Mouse (Mus musculus) hindbrain, embryonic 10.5 days (tissue): Measurements from ENCODE around the gene Alox12. TPM values are rescaled to one million over a fixed set of nuclear protein-coding genes. Genes with fewer than 3 reads are reported as not detected.

Source experiments
- DNase-seq: peaks from one replicate; pipeline ENCODE4 v3.0.0-alpha.2; 2017; ENCODE audit warnings: low spot score
- H3K27ac ChIP-seq: fragments of 300-500 bp; sonication (generic); 2 replicates; pipeline ENCODE4 v1.5.1; 2016; ENCODE audit warnings: mild to moderate bottlenecking, moderate library complexity
- H3K27me3 ChIP-seq: fragments of 300-500 bp; sonication (generic); 2 replicates; pipeline ENCODE4 v1.6.1; 2016; ENCODE audit warnings: mild to moderate bottlenecking; ENCODE audit not compliant: poor library complexity, insufficient read depth, severe bottlenecking
- H3K36me3 ChIP-seq: fragments of 300-500 bp; sonication (generic); 2 replicates; pipeline ENCODE4 v1.6.1; 2016; ENCODE audit warnings: mild to moderate bottlenecking, moderate library complexity
- H3K4me1 ChIP-seq: fragments of 300-500 bp; sonication (generic); replicated peaks from 2 replicates; pipeline ENCODE4 v1.6.1; 2016; ENCODE audit warnings: mild to moderate bottlenecking
- H3K4me3 ChIP-seq: fragments of 300-500 bp; sonication (generic); 2 replicates; pipeline ENCODE4 v1.5.1; 2016; ENCODE audit warnings: mild to moderate bottlenecking, moderate library complexity
- H3K9me3 ChIP-seq: fragments of 300-500 bp; sonication (generic); 2 replicates; pipeline ENCODE4 v1.6.1; 2016; ENCODE audit warnings: mild to moderate bottlenecking, moderate library complexity
- WGBS: fragments of 180-500 bp; shearing (Covaris S2); methylation state at CpG from one replicate; pipeline ENCODE4 v1.1.7; 2016; 5-methylcytosine and 5-hydroxymethylcytosine counted together
- polyA plus RNA-seq: library from polyadenylated mRNA; unstranded; fragments of >200 nt; fragmentation: Nextera tagmentation; extraction: Ambion mirVana; gene quantifications from 2 replicates; pipeline ENCODE4 v1.2.1, GENCODE M21; 2016

Gene Alox12
- 2.4 and 3.7 TPM in 2 replicates for polyA plus RNA-seq

DNA sequence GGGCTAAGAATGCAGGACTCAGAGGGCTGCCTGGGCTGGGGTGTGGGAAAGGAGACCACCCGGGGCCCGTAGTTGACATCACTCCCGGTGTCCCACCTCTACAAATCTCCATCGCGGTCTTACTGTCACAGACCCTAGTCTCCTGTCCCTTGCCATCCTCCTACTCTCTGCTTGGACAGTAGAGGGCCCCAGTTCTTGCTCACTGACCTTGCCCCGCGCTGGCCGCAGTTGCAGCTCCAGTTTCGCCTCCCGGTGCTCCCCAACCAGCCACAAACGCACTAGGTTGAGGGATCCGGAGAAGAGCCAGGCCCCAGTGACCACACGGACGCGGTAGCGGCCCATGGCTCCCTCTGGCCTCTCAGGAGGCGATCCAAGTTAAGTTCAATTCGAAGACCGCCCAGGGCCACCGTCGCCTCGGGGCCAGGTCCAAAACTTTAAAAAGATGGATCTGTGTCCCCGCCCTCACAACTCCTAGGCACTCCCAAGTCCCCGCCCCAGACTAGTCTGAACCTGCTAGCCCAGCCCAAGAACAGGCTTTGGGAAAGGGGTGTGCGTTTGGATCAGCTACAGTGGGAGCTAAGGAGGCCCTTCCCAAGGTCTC, at the start of gene Alox12:
Gene Alox12 (minus strand): TSS at position 423 of the 601 bp plus-strand sequence.
- Histone ChIP-seq H3K36me3 (no peaks in the 10 kb centered on the region), H3K9me3 (no peaks in the 10 kb centered on the region), H3K27ac (peak within 1 kb of the TSS; percentile 66; the same call in 1 of the 2 replicates), H3K27me3 (peaks cover 67% of the 10 kb centered on the region), H3K4me1 (peaks cover 15% of the 10 kb centered on the region), H3K4me3 (peak within 1 kb of the TSS; percentile 46)
- DNase-seq: peak; percentile 65
- 1% methylated on average over 25 of the region's 25 CpGs for WGBS

DNA sequence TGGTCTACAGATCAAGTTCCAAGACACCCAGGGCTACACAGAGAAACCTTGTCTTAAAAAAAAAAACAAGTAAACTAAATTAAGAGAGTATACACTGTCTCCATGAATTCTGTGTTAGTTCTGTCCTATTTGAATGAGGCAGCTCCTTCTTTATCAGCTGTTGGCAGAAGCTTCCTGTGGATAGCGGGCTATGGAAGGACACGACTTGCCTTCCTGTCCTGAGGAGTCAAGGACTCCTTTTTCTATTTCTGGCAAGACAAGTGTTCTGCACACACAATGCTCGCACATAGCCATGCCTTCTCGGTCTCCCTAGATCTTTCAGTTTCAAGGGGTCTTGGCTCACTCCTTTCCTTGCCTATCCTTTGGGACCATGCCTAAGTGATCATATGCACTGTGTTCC, 47.1 kb upstream of the Alox12 start:
- Histone ChIP-seq H3K27me3 (no peaks in the 10 kb centered on the region), H3K4me1 (no peaks in the 10 kb centered on the region), H3K4me3 (no peak overlapping the region), H3K36me3 (no peaks in the 10 kb centered on the region), H3K9me3 (peaks cover 10% of the 10 kb centered on the region), H3K27ac (no peak overlapping the region)
- WGBS: 83% methylated on average over 4 of the region's 4 CpGs
- DNase-seq: no peak

- Histone ChIP-seq H3K27me3 (no peaks in the 10 kb centered on the region), H3K4me1 (no peaks in the 10 kb centered on the region), H3K9me3 (peaks cover 6% of the 10 kb centered on the region), H3K36me3 (no peaks in the 10 kb centered on the region), H3K27ac (no peak overlapping the region), H3K4me3 (no peak overlapping the region)
- no peak for DNase-seq
- WGBS: 63% methylated on average over 12 of the region's 12 CpGs
Measured at GRCm38 (mm10) chr11:70297836-70298454, 42.8 kb upstream of the Alox12 start.

DNA sequence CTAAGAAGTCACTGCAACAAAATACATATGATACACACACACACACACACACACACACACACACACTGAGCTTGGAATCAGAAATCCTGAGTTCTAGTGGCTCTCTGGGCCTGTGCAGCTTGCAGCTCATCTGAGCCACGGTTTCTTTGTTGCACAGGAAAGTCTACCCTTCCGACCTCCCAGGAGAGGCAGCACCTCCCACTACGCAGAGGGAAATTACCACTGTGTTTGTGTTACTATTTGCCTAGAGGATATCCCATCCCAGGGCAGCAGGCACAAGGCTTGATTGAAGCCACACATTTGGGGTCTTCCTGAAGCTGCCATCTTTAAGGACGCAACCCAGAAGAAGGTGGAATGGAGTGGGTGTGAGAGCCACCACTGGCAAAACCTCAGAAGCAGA, 42.3 kb upstream of the Alox12 start:
- Histone ChIP-seq H3K36me3 (no peaks in the 10 kb centered on the region), H3K4me1 (no peaks in the 10 kb centered on the region), H3K27ac (no peak overlapping the region), H3K9me3 (peaks cover 6% of the 10 kb centered on the region), H3K4me3 (no peak overlapping the region), H3K27me3 (no peaks in the 10 kb centered on the region)
- 59% methylated on average over 4 of the region's 4 CpGs for WGBS
- no peak for DNase-seq

- no peaks in the 10 kb centered on the region for H3K27me3 ChIP-seq
- H3K4me3 ChIP-seq: no peak overlapping the region
- H3K36me3 ChIP-seq: no peaks in the 10 kb centered on the region
- DNase-seq: no peak
- WGBS: 88% methylated on average over 6 of the region's 6 CpGs
- H3K4me1 ChIP-seq: peaks cover 5% of the 10 kb centered on the region
- no peak overlapping the region for H3K27ac ChIP-seq
- no peaks in the 10 kb centered on the region for H3K9me3 ChIP-seq
Measured at GRCm38 (mm10) chr11:70293881-70294280, 38.7 kb upstream of the Alox12 start.

DNA sequence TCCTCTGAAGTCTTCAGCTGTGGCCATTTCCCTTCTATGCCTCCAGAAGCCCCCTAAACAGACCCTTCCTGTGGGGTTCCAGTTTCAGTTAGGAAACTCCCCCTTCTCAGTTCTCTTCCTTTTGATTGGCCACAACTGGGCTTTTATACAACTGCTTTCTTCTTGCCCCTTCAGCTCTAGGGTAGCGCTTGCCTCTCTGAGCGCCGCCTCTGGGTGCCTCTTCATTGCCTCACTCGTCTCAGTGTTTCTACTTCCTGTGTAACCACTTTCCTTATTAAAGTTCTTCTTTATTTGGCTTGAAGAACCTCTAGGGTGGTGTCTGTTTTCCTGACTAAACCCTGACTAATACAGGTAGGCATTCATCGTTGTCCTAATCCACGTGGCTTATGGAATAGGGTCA, 36.1 kb upstream of the Alox12 start:
- H3K4me3 ChIP-seq: no peak overlapping the region
- 85% methylated on average over 6 of the region's 6 CpGs for WGBS
- H3K27ac ChIP-seq: no peak overlapping the region
- no peaks in the 10 kb centered on the region for H3K36me3 ChIP-seq
- no peak for DNase-seq
- peaks cover 5% of the 10 kb centered on the region for H3K4me1 ChIP-seq
- H3K27me3 ChIP-seq: no peaks in the 10 kb centered on the region
- H3K9me3 ChIP-seq: no peaks in the 10 kb centered on the region

GRCm38 (mm10) chr11:70289236-70289635, 34.1 kb upstream of the Alox12 start:
- WGBS: 37% methylated on average over 6 of the region's 6 CpGs
- H3K4me3 ChIP-seq: no peak overlapping the region
- H3K27ac ChIP-seq: no peak overlapping the region
- DNase-seq: no peak
- H3K9me3 ChIP-seq: no peaks in the 10 kb centered on the region
- no peaks in the 10 kb centered on the region for H3K36me3 ChIP-seq
- peaks cover 5% of the 10 kb centered on the region for H3K4me1 ChIP-seq
- H3K27me3 ChIP-seq: no peaks in the 10 kb centered on the region

DNA sequence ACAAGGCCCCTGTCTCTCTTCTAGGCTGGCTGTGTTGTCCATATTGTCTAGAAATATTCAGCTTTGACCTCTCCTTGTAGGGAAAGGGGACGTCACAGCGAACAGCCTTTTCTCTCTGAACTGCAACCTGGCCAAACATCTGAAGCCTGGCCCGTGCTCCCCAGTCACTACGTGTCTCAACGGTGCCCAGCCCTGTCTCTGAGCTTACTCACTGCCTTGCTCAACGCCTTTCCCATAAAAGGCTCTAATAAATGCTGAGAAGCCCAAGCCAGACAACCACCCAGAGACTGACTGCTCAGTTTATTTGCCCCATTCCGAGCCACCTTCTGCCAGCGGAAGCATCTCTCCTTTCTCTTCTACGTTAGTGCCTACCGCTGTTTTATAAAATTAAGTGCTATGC, 32.9 kb upstream of the Alox12 start:
- no peaks in the 10 kb centered on the region for H3K9me3 ChIP-seq
- H3K27me3 ChIP-seq: no peaks in the 10 kb centered on the region
- no peak overlapping the region for H3K27ac ChIP-seq
- peaks cover 5% of the 10 kb centered on the region for H3K4me1 ChIP-seq
- 88% methylated on average over 10 of the region's 10 CpGs for whole genome bisulfite sequencing
- H3K4me3 ChIP-seq: no peak overlapping the region
- H3K36me3 ChIP-seq: no peaks in the 10 kb centered on the region
- no peak for DNase-seq

GRCm38 (mm10) chr11:70285686-70286085, 30.5 kb upstream of the Alox12 start:
- WGBS: 86% methylated on average over 5 of the region's 5 CpGs
- no peak overlapping the region for H3K4me3 ChIP-seq
- H3K27me3 ChIP-seq: no peaks in the 10 kb centered on the region

DNA sequence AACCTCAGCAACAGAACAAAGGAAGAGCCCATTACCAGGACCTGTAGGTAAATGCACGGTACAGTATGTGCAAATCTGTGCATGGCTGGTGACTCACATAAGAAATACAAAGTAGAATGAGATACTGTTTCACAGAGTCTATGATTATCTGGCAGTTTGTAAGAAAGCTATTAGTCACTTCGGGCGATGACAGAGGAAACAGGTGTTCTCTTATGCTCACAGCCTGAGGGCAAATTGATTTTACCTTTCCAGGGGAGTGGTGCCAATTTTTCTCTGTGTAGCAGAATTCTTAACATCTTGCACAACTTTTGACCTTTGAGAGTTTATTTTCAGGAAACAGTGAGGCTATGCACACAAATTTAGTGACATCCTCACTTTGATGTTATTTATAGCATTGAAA, 29.6 kb upstream of the Alox12 start:
- WGBS: 86% methylated on average over 3 of the region's 3 CpGs
- Histone ChIP-seq H3K27ac (no peak overlapping the region), H3K36me3 (no peaks in the 10 kb centered on the region), H3K4me1 (no peaks in the 10 kb centered on the region), H3K27me3 (no peaks in the 10 kb centered on the region), H3K9me3 (no peaks in the 10 kb centered on the region), H3K4me3 (no peak overlapping the region)
- no peak for DNase-seq

More at GRCm38 (mm10) chr11:70285686-70286085, 30.5 kb upstream of the Alox12 start:
- H3K4me1 ChIP-seq: peaks cover 3% of the 10 kb centered on the region
- DNase-seq: no peak
- H3K9me3 ChIP-seq: no peaks in the 10 kb centered on the region
- H3K27ac ChIP-seq: no peak overlapping the region
- no peaks in the 10 kb centered on the region for H3K36me3 ChIP-seq

DNA sequence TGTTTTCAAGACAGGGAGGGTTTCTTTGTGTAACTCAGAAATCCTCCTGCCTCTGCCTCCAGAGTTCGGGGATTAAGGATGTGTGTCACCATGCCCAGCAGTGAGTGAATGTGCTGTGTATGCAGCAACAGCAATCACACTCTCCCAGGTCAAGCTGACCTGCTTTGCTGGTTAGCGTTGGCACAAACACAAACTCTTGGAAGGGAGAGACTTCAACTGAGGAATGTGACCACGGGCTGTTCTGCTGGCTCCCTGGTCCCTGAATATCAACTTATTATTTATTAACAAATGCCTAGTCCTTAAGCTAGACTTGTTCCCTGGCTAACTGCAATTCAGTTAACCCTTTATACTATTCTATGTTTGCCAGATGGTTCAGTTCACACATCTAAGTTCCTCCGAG, 28.5 kb upstream of the Alox12 start:
- no peaks in the 10 kb centered on the region for H3K9me3 ChIP-seq
- no peak overlapping the region for H3K27ac ChIP-seq
- DNase-seq: no peak
- 87% methylated on average over 4 of the region's 4 CpGs for WGBS
- no peak overlapping the region for H3K4me3 ChIP-seq
- no peaks in the 10 kb centered on the region for H3K4me1 ChIP-seq
- no peaks in the 10 kb centered on the region for H3K36me3 ChIP-seq
- H3K27me3 ChIP-seq: no peaks in the 10 kb centered on the region

DNA sequence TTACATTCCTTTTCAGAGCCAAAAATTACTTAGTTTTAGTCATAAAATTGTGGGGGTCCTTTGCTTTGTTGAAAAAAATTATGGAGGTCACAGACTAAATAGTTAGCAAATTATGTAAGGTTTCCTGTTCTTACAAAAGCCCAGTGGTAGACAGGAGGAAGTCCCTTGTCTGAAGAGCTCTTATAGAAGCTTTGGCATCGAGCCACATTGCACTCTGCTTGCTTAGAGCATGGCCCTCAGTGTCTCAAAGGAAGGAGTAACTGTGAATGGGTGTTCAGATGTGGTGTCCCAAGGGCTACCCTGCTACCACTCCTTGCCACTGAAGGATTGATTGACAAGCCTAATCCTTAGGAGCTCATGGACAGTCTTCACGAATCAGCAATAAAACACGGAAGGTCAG, 25.3 kb upstream of the Alox12 start:
- Histone ChIP-seq H3K4me1 (no peaks in the 10 kb centered on the region), H3K27me3 (no peaks in the 10 kb centered on the region), H3K27ac (no peak overlapping the region), H3K4me3 (no peak overlapping the region), H3K9me3 (no peaks in the 10 kb centered on the region), H3K36me3 (no peaks in the 10 kb centered on the region)
- 76% methylated on average over 3 of the region's 3 CpGs for WGBS
- DNase-seq: no peak

DNA sequence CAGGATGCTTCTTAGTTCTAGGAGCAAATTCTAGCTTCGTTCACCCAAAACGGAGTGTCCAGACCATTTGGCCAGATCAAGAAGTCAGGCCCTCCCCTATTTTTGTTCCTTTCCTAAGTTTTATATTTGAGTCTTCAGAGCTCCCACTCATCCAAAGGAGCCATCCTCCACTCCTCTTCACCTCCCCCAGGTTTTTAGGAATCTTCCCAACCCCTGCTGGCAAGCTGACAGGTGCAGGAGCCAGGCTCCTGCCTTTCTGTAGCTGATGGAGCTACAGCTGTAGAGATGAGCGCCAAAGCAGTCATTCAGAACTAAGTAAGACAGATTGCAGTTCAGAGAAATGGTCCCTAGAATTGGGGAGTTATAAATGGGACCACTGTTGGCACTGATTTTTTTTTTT, 23.8 kb upstream of the Alox12 start:
- Histone ChIP-seq H3K27me3 (no peaks in the 10 kb centered on the region), H3K9me3 (no peaks in the 10 kb centered on the region), H3K4me1 (no peaks in the 10 kb centered on the region), H3K4me3 (no peak overlapping the region), H3K27ac (no peak overlapping the region), H3K36me3 (no peaks in the 10 kb centered on the region)
- no peak for DNase-seq
- 81% methylated on average over 3 of the region's 3 CpGs for WGBS
